Mouse (Mus musculus) erythroid progenitor cell, adult 5-6 weeks (primary cell): ENCODE measurements at regions not wholly inside any gene's neighbourhood (a gene's known extent, or its start where the extent isn't known, plus 50 kb on each side); places are given as distances from the start of the nearest gene placed in this dataset.
"Not testable (repeated sequence)": the region's sequence is repeated elsewhere in the genome, so short reads cannot be mapped to it uniquely, and the experiment has no call there.

Experiments used
- ATAC-seq: replicated peaks from 2 replicates; pipeline ENCODE4 v1.8.0; 2016; ENCODE audit warnings: moderate number of reproducible peaks, mild to moderate bottlenecking, moderate TSS enrichment, inconsistent platforms; ENCODE audit not compliant: poor library complexity, low FRiP score, severe bottlenecking

DNA sequence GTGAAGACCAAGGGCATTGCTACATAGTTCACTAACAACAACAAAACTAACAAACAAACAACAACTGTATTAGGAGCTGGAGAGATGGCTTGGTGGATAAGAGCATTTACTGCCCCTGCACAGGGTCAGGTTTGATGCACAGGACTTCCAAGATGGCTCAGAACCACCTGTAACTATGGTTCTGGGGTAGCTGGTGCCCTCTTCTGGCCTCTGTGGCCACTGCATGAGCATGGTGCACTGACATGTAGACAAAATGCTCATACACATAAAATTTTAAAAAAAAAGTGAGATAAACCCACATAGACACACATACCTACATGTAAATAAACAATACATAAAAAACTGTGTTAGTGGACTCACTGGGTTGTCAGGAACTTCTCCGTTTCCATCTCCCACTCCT, 172.5 kb downstream of the Nucb2 start:
- ATAC-seq, result no peak

DNA sequence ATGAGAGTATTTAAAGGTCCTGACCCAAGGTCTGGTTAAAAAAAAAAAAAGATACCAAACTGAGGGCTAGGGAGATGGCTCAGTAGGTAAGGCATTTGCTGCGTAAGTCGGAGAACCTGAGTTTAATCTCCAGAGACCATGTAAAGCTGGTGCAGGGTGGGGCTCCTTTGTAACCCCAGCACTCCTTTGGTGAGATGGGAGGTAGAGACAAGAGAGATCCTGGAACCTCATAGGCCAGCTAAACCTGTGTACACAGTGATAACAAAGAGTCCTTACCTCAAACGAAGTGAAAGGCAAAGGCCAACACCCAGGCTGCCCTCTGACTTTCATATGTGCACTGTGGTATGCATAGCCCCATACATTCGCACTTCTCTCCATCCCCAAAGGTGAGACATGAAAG, 175.0 kb downstream of the Nucb2 start:
- no peak for ATAC-seq

DNA sequence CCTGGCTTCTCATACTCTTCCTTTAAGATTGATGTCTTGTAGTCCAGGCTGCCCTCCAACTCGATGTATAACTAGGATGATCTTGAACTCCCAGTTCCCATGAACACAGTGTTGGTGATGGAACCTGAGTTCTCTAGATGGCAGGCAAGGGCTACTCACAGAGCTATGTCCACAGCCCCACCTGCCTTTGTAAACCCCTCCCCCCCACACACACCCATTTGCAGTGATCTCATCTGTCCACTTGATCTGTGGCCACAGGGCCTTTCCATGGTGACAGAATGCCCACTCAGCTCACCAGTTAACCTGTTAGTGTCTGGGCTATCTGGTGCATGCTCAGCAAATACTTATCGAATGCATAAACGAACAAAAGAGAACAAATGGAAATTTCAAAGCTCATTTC, 176.4 kb downstream of the Nucb2 start:
- no peak for ATAC-seq

DNA sequence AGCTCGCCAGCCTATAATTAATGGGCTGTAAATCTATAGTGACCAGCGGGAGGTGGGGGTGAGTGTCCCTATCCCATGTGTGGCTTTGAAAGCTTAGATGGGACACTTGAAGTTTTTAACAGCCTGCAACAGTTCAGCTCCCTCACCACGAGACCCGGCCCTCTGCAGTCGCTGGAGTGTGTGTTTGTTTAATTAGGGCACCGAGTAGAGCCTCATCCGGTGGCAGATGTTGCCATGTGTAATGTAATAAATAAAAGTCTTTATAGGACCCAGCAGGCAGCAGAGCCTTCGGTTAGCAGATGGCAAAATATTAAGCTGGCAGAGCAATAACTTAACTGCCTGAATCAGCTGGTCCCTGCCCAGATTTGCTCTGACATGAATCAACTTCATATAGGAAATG, 177.1 kb downstream of the Nucb2 start:
- no peak for ATAC-seq

DNA sequence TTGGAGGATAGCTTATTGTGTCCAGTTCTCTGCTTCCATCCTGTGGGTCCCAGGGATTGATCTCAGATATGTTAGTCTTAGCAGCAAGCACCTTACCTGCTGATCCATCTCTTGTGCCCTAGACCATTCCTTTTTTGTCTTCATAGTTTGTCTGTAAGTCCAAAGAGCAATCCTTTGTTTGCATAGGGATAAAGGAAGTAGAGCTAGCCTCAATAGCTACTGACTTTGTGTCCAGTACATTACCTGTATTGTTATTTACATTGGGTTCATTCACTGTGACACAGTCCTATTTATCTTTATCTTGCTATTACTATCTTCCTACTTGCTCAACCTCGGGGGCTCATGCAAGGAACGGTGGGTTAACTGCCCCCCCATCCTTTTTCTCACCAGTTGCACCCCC, 196.2 kb downstream of the Nucb2 start:
- no peak for ATAC-seq

DNA sequence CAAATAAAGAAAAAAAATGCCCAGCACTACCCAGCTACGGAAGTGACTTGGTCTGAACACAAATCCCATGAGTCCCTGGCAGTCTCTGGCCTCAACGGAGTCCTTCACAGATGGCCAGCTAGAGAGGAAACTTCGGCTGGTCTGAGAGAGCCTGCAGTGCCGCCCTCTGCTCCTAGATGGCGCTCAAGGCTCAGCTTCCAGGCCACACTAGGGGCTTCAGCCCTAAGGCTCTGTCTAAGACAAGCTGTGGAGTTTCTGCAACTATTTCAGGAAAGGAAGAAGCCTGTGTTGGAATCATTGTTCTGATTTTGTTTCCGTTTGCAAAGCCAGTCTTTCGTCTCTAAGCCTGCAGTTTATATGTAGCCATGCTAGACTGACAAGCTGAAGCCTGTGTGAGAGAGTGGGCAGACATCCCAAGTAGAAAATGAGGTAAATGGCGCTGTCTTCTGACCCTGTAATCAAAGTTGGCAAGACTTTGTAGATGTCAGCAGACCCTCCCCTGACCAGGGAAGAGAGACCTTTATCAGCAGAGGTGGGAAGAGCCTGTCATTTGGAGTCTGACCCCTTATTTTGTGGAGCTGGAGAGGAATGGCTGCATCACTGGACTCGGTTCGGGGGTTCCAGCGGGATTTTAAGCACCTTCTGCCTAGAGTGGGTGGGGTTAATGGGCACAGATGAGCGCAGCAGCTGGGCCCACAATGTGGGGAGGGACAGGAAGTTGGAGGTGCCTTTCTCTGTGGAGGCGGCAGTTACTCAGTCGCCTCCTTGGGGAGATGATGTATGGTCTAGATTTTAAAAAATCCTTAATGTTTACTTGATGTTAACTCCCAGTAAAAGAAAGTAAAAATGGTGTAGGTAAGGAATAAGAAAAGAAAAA, 197.5 kb downstream of the Nucb2 start:
- no peak for ATAC-seq

DNA sequence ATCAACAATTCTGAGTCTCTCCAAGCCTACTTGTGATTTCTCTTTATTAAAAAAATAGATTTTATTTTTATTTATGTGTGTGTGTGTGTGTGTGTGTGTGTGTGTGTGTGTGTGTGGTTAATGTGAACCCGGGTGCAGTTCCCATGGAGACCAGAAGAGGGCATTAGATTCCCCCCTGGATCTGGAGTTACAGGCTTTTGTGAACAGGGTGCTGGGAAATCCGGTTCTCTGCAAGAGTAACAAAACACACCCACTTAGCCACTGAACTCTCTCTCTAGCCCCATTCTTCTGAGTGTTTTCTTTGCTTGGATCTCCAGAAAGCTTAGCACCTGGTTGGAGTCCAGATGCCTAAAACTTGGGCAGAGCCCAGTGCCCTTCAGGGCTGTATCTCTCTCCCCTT, 198.4 kb downstream of the Nucb2 start:
- no peak for ATAC-seq

DNA sequence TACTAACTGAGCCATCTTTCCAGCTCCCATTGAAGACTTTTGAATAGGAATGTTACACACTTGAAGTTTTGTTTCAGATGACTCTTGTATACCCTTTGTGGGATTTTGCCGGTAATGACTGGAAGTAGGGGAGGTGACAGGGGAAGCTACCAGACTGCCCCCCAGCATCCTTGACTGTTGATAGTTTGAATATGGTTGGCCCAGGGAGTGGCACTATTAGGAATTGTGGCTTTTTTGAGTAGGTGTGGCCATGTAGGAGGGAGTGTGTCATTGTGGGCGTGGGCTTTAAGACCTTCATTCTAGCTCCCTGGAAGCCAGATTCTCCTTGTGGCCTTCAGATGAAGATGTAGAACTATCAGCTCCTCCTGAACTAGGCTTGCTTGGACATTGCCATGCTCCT, 207.4 kb downstream of the Nucb2 start:
- no peak for ATAC-seq

DNA sequence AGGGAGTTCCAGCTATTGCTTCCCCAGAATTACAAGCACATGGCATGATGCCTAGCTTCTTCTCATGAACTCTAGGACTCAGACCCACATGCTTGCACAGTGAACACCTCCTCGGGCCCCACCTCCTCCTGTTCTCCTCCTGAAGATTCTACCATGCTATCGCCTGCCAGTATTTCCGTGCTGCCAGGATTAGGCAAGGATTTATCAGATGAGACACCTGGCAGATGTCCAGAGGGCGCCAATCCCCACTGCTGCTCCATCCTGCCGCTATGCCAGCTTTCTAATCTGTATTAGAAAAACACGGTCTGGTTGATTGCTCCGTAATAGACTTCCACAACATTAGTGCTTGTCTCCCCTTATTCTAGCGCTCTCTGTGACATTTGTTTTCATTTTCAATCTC, 209.0 kb downstream of the Nucb2 start:
- no peak for ATAC-seq

DNA sequence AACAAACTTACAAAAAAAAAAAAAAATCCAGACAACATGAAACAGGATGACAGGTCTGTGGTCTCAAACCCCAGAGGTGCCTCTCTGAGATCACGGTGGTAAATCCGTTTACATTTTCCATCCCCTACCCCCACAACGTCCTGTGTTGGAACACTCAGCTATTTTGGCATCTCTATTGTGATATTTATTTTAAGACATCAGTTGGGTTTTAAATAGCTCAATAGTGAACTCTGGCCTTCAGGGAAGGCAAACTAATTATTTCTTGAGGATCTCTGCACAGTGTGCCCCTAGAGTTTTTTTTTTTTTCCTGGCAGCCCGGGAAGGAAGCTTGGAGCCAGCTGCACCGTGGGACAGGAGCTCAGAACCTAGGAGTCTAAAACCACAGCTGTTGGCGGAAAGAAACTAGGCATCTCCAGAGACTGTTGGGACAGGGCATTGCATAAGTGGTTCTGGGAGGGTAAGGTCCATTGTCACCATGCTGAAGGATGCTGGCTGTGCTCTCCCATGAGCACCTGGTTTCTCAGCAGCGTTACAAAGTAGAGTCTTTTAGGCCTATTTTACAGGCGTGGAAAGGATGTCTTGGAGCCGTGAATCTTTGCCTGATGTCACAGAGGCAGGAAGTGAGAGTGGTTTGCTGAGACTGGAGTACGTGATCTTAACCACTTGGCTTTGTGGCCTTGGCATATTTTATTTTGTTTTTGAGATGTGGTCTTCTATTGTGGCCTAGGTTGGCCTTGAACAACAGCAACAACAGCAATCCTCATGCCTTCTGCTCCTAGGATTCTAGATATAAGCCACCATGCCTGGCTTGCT, 211.3 kb downstream of the Nucb2 start:
- ATAC-seq, result no peak

DNA sequence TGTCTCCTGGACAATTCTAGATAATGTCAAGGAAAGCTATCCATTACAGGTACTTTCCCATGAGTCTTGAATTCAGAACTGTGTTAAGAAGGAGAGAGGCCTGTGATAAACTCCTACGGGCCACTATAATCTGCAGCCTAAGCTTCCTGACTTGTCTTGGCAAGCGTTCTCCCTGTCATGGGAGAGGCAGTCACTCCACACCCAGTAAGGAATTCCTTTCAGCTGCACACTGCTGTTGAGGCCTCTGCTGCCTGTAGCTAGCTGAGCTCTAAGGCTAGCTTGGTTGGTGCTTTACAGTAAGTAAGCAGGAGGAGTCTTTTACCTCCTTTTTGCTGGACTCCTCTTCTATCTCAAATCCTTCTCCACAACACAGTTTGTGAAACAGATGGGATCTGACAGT, 224.2 kb downstream of the Nucb2 start:
- ATAC-seq, result no peak

DNA sequence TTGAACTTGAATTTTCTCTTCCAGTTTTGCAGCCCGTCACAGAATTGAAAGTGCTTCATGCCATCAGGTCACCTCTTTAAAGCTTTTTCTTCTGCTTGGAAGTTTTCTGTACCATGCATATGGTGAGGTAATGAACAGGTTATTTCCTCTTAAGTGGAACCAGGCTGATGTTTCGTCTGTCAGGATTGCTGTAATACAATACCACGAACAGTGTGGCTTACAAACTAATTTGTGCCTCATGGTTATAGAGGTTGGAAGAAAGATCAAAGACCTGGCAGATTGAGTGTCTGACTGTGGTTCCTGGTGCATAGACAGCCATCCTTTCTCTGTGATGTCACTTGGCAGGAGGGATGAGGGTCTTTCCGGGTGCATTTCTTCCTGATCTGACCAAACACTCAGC, 225.6 kb downstream of the Nucb2 start:
- no peak for ATAC-seq

DNA sequence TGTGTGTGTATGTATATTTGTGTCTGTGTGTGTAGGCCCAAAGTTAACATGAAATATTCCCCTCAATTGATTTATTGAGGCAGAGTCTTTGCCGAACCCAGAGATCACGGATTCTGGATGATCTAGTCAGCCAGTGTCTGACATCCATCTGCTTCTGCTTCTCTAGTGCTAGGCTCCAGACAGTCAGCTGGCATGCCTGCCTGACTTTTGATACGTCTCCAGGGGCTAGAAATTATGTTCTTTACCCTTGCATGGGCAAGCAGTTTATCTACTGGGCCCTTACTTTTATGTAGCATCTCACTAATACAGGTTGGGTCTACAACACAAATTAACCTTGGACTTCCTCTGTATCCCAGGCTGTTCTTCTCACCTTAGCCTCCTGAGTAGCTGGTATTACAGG, 231.5 kb downstream of the Nucb2 start:
- ATAC-seq, result no peak

DNA sequence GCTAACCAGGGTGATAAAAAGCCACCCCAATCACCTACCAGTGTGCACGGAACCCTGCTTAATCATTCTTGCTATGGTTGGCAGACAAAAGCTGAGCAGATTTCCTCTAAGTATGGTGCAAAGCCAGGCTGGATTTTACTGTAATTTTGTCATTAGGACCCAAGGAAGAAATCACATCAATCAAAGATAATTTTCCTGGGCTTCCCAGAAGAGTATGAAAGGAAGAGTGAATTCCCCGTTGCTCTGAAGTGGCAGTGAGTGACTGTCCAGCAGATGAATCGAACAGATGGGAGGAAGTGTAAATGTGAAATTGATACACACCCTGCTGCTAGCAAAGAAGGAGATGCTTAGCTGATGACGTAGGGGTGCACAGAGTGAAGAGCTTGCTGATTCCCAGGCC, 232.2 kb downstream of the Nucb2 start:
- ATAC-seq, result no peak

DNA sequence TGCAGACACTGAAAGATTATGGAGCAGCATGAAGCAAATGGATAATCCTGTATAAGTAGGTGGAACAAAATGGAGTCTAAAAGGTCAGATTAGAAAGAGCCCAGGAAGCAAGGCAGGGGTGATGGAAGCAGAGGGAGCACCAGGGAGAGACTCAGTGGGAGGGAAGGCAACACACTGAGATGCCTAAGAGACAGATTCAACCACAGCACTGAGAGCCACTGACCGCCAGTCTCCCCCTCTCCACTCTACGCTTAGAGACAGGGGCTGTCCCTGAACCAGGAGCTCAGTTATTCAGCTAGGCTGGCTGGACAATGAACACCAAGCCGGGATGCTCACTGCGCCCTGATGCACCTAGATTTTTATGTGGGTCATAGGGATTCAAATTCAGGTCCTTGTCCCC, 233.8 kb downstream of the Nucb2 start:
- ATAC-seq, result no peak

DNA sequence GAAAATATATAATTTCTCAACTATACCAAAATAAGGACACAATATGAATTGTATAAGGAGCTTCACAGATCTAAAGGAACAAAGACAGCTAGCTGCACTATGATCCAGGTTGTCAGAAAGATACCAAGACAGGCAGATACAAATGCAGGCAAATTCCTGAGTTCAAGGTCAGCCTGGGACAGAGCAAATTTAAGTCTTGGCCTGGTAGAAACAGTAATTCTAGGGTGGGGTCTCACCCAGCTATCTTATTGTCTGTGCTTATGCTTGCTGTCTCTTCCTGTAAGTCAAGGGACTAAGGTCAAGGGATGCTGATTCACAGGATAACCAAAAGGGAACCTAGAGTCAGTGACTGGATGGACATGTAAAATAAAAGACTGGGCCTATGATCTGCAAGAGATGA, 250.4 kb downstream of the Nucb2 start:
- ATAC-seq, result no peak

DNA sequence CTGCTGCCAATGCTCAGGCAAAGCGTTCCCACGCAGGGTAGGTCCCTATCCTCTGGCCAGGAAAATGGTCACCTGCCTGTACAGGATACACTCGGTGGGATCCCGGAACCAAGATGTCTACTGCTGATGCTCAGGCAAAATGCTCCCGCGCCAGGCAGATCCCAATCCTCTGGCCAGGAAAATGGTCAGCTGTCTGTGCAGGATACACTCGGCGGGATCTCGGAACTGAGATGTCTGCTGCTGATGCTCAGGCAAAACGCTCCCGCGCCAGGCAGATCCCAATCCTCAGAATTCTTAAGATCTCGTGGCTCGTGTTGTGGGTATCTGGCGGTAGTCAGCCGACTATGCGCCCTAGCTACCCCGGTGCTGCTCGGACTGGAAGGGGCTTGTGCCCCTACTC, 288.0 kb downstream of the Nucb2 start:
- not testable (repeated sequence) for ATAC-seq

DNA sequence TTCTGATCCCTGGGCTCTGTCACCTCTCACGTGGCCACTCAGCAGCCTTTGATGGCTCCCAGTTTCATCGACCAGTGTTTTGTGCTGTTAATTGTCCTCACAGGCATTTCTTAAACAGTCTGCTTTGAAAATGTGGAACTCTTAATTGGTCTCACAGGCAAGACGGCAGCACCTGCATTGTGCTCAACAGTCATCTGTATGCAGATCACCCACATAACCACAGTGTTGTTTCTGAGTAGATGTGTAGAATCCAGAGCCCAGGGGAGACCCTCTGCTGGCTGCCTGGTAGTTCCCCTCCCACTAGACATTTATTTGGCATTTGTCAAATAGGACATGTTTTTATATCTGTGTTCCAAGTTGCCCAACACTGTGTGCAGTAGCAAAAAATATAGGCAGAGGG, 304.3 kb downstream of the Nucb2 start:
- ATAC-seq, result no peak

DNA sequence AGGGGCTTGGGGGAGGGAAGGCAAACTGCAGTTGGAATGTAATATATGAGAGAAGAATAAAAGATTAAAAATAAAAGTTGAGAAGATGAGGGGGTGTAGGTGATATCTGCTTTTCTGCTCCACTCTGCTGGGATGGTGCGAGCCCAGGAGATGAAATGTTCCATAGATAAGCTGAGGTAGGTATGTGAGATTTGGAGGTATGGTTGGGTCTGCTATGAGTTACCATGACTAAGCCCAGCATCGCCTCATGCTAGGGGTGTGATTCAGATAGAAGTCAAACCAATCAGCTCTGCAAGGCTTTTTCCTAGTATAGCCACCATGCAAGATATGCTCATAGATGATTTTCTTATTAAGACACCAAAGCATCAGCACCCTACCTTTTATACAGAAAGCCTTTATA, 312.3 kb downstream of the Nucb2 start:
- no peak for ATAC-seq

DNA sequence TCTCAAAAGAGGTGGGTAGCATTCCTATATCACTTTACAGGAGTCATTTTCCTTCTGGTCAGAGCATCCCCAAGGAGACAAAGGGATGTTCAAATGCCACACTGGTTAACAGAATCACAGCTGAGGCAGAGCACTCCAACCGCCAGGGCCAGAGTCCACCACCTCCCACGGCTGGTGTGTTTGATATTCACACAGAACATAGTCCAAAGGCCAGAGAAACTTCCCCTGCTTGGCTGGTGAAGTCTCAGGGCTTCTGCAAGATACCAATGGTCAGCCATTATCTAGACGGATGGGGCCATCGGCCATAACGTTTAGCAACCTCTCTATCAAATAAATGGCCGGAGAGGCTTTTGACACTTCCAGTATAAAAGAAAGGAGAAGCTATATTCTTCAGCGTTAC, 313.8 kb downstream of the Nucb2 start:
- no peak for ATAC-seq

DNA sequence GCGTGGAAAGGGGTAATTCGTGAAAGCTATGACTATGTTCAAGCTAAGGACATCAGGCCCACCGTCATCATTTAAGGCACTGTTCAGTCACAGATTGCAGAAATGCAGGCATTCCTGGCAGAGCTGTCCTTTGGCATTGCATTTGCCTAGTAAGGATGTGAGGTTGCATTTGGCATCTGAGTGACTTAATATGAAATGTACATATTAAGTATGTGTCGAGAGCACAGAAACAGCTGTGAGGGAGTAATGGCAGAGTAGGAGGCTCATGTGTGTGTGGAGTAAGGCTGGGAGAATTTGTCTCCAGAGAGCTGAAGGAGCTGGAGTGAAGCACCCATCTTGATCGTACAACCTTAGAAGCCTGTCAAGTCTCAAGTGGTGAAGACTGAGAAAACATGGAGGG, 316.4 kb downstream of the Nucb2 start:
- ATAC-seq, result no peak
